ENCODE assay signal across 32 mouse cellular contexts in the genomic region with DNA sequence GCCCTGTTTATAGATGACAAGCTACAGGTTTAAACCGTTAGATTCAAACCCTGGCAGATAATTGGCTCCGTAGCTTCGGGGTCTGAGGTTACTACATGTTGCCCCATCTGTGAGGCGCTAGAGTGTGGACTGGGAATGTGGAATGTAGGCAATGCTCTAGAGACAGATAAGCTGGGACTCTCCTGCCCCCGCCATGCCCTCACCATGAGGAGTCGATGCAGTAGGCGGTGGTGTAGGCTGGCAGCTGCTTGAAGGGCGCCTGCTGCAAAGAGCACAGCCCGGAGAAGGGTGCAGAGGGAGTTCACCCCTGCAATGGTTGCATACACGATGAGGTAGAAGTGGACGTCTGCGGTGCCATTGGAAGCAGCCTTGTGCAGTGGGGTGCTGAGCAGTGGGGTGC. TPM values are rescaled to one million over a fixed set of nuclear protein-coding genes. Genes with fewer than 3 reads are reported as not detected.
DNase-seq lines count a peak whose midpoint lies in the region; ATAC-seq lines count a peak whose summit lies in the region.
"Had no signal": no experiment of that assay in that cellular context is flagged by ENCODE, and none has a peak within 500 bp of the region (broad histone marks: within the 10 kb centered on the region; RNA-seq: fewer than 3 reads in every experiment).

No protein-coding gene starts in this region.

- H3K4me1 ChIP-seq in forebrain, embryonic 13.5 days = no peaks in the 10 kb centered on the region
- H3K4me1 ChIP-seq in forebrain, embryonic 16.5 days (replicated peaks; ENCODE audit: control insufficient read depth, insufficient read depth, low read length) = no peaks in the 10 kb centered on the region
- H3K4me1 ChIP-seq in heart, embryonic 15.5 days (replicated peaks) = peaks cover 8% of the 10 kb centered on the region
- H3K4me1 ChIP-seq in megakaryocyte, embryonic 14.5 days = peaks cover 14% of the 10 kb centered on the region
- H3K4me1 ChIP-seq: embryonic facial prominence, embryonic 15.5 days; forebrain, embryonic 12.5 days; midbrain, embryonic 10.5 days; neural tube, embryonic 15.5 days; stomach, embryonic 15.5 days had no signal

- H3K9ac ChIP-seq in forebrain, embryonic 13.5 days = peak overlapping the region; percentile 38; the same call in 1 of the 2 replicates
- H3K9ac ChIP-seq in forebrain, embryonic 16.5 days (replicated peaks; ENCODE audit: low read depth, low read length) = no peak overlapping the region
- H3K9ac ChIP-seq in heart, embryonic 15.5 days = no peak overlapping the region
- H3K9ac ChIP-seq: embryonic facial prominence, embryonic 15.5 days; forebrain, embryonic 12.5 days; liver, embryonic 14.5 days; neural tube, embryonic 15.5 days; stomach, embryonic 15.5 days had no signal

- DNase-seq in heart, adult 11 months = no peak
- no peak for DNase-seq in spleen, adult 18-20 months
- DNase-seq: adrenal gland, adult 8-10 months; cerebellum, adult 8-10 months; cerebellum, postnatal 25 days; gastrocnemius, postnatal 14 days; kidney, adult 8-10 months; layer of hippocampus, adult 9-11 months; liver; lung, adult 2 months; lung, postnatal 10 days; retina, postnatal 1 day; right cerebral cortex, postnatal 14 days; thymus, postnatal 14 days had no signal

- H3K9me3 ChIP-seq in forebrain, embryonic 13.5 days (replicated peaks) = no peaks in the 10 kb centered on the region
- H3K9me3 ChIP-seq in forebrain, embryonic 16.5 days (ENCODE audit: control insufficient read depth, low read length) = no peaks in the 10 kb centered on the region
- H3K9me3 ChIP-seq in heart, embryonic 15.5 days (replicated peaks) = no peaks in the 10 kb centered on the region
- H3K9me3 ChIP-seq in megakaryocyte, embryonic 14.5 days = no peaks in the 10 kb centered on the region
- H3K9me3 ChIP-seq: embryonic facial prominence, embryonic 10.5 days; embryonic facial prominence, embryonic 15.5 days; forebrain, embryonic 12.5 days; G1E; midbrain, embryonic 10.5 days; neural tube, embryonic 15.5 days; stomach, embryonic 15.5 days had no signal

- ATAC-seq in forebrain, embryonic 13.5 days = no peak
- no peak for ATAC-seq in forebrain, embryonic 16.5 days
- peak; percentile 76; the same call in 1 of the 2 replicates for ATAC-seq in heart, embryonic 15.5 days (replicated peaks; ENCODE audit: insufficient number of reproducible peaks, insufficient read depth, low FRiP score, low read depth)
- no peak for ATAC-seq in megakaryocyte, adult 5-6 weeks (ENCODE audit: poor library complexity, severe bottlenecking)
- ATAC-seq: intestine, embryonic 16.5 days had no signal

- H3K27me3 ChIP-seq in forebrain, embryonic 13.5 days = no peaks in the 10 kb centered on the region
- no peaks in the 10 kb centered on the region for H3K27me3 ChIP-seq in forebrain, embryonic 16.5 days (replicated peaks; ENCODE audit: control insufficient read depth, insufficient read depth, low read length)
- no peaks in the 10 kb centered on the region for H3K27me3 ChIP-seq in heart, embryonic 15.5 days
- H3K27me3 ChIP-seq in megakaryocyte, embryonic 14.5 days (replicated peaks) = peaks cover 5% of the 10 kb centered on the region
- H3K27me3 ChIP-seq: CH12.LX; embryonic facial prominence, embryonic 15.5 days; forebrain, embryonic 12.5 days; neural tube, embryonic 15.5 days; stomach, embryonic 15.5 days had no signal

- no peak overlapping the region for H3K4me3 ChIP-seq in forebrain, embryonic 13.5 days
- H3K4me3 ChIP-seq in forebrain, embryonic 16.5 days (replicated peaks; ENCODE audit: low read length) = no peak overlapping the region
- H3K4me3 ChIP-seq in heart, embryonic 15.5 days = no peak overlapping the region
- peak overlapping the region; percentile 8 for H3K4me3 ChIP-seq in megakaryocyte, embryonic 14.5 days (replicated peaks)
- H3K4me3 ChIP-seq: embryonic facial prominence, embryonic 10.5 days; embryonic facial prominence, embryonic 15.5 days; forebrain, embryonic 12.5 days; midbrain, embryonic 10.5 days; neural tube, embryonic 15.5 days; stomach, embryonic 15.5 days had no signal

- H3K27ac ChIP-seq in forebrain, embryonic 13.5 days = no peak overlapping the region
- H3K27ac ChIP-seq in forebrain, embryonic 16.5 days (ENCODE audit: low read length) = no peak overlapping the region
- 0 out of 2 replicates have a peak overlapping the region, but pooled peaks have one; percentile 35 for H3K27ac ChIP-seq in heart, embryonic 15.5 days
- H3K27ac ChIP-seq: embryonic facial prominence, embryonic 10.5 days; embryonic facial prominence, embryonic 15.5 days; forebrain, embryonic 12.5 days; liver, embryonic 14.5 days; macrophage; midbrain, embryonic 10.5 days; neural tube, embryonic 15.5 days; stomach, embryonic 15.5 days had no signal

- peaks cover 12% of the 10 kb centered on the region; the same call in 1 of the 2 replicates for H3K36me3 ChIP-seq in forebrain, embryonic 13.5 days (ENCODE audit: poor library complexity, severe bottlenecking)
- H3K36me3 ChIP-seq in forebrain, embryonic 16.5 days (ENCODE audit: control insufficient read depth, insufficient read depth) = no peaks in the 10 kb centered on the region
- no peaks in the 10 kb centered on the region for H3K36me3 ChIP-seq in heart, embryonic 15.5 days
- peaks cover 72% of the 10 kb centered on the region for H3K36me3 ChIP-seq in megakaryocyte, embryonic 14.5 days (replicated peaks; ENCODE audit: low read length)
- H3K36me3 ChIP-seq: forebrain, embryonic 12.5 days; stomach, embryonic 15.5 days had no signal

- H3K4me2 ChIP-seq in forebrain, embryonic 13.5 days = no peak overlapping the region
- no peak overlapping the region for H3K4me2 ChIP-seq in forebrain, embryonic 16.5 days (ENCODE audit: low read length)
- H3K4me2 ChIP-seq in heart, embryonic 15.5 days = no peak overlapping the region
- H3K4me2 ChIP-seq: embryonic facial prominence, embryonic 15.5 days; forebrain, embryonic 12.5 days; neural tube, embryonic 15.5 days; stomach, embryonic 15.5 days had no signal

- 87% methylated on average over 12 of the region's 12 CpGs for WGBS in forebrain, embryonic 13.5 days
- WGBS in forebrain, embryonic 16.5 days = 86% methylated on average over 12 of the region's 12 CpGs
- 39% methylated on average over 12 of the region's 12 CpGs for WGBS in heart, embryonic 15.5 days

RNA-seq across cellular contexts. Expression of a gene that starts 12.6 kb away (rescaled TPM):
- 2.6 and 2.9 TPM in 2 replicates for polyA plus RNA-seq in forebrain, embryonic 13.5 days (2015; fragmentation: Nextera tagmentation; extraction: Ambion mirVana)
- 8.6 and 13.0 TPM in 2 replicates for polyA plus RNA-seq in forebrain, embryonic 16.5 days (2015; fragmentation: Nextera tagmentation; extraction: Ambion mirVana)
- 0.49 and 1.7 TPM in 2 replicates for polyA plus RNA-seq in heart, embryonic 15.5 days (2015; fragmentation: Nextera tagmentation; extraction: Ambion mirVana)
- not detected in 2 replicates for polyA plus RNA-seq in megakaryocyte, embryonic 14.5 days (2012; ENCODE audit: insufficient read depth, low replicate concordance)
- not detected in 2 replicates for total RNA-seq in megakaryocyte, adult 5-6 weeks (2015)
- not detected in 2 replicates for total RNA-seq in megakaryocyte, adult 5-6 weeks (2017)
- total RNA-seq: hematopoietic stem cell, adult 5-6 weeks; monocyte, adult 5-6 weeks had no signal
- polyA plus RNA-seq: G1E, macrophage had no signal

RNA-seq across cellular contexts. Expression of a gene that starts 18.3 kb away (rescaled TPM):
- 6.3 and 6.4 TPM in 2 replicates for polyA plus RNA-seq in forebrain, embryonic 13.5 days (2015; fragmentation: Nextera tagmentation; extraction: Ambion mirVana)
- polyA plus RNA-seq in forebrain, embryonic 16.5 days (2015; fragmentation: Nextera tagmentation; extraction: Ambion mirVana) = 7.2 and 8.1 TPM in 2 replicates
- 4.3 and 4.6 TPM in 2 replicates for polyA plus RNA-seq in heart, embryonic 15.5 days (2015; fragmentation: Nextera tagmentation; extraction: Ambion mirVana)
- polyA plus RNA-seq in megakaryocyte, embryonic 14.5 days (2012; ENCODE audit: insufficient read depth, low replicate concordance) = 6.4 and 13.4 TPM in 2 replicates
- 0.87 and 1.8 TPM in 2 replicates for total RNA-seq in megakaryocyte, adult 5-6 weeks (2015)
- total RNA-seq in megakaryocyte, adult 5-6 weeks (2017) = 2.2 and 5.4 TPM in 2 replicates

RNA-seq across cellular contexts. Expression of a gene that starts 27.0 kb away (rescaled TPM):
- 36.9 and 38.9 TPM in 2 replicates for polyA plus RNA-seq in forebrain, embryonic 13.5 days (2015; fragmentation: Nextera tagmentation; extraction: Ambion mirVana)
- polyA plus RNA-seq in forebrain, embryonic 16.5 days (2015; fragmentation: Nextera tagmentation; extraction: Ambion mirVana) = 31.4 and 35.5 TPM in 2 replicates
- polyA plus RNA-seq in heart, embryonic 15.5 days (2015; fragmentation: Nextera tagmentation; extraction: Ambion mirVana) = 39.5 and 44.9 TPM in 2 replicates
- polyA plus RNA-seq in megakaryocyte, embryonic 14.5 days (2012; ENCODE audit: insufficient read depth, low replicate concordance) = 42.7 and 59.0 TPM in 2 replicates
- total RNA-seq in megakaryocyte, adult 5-6 weeks (2015) = 5.4 and 9.9 TPM in 2 replicates
- total RNA-seq in megakaryocyte, adult 5-6 weeks (2017) = 9.8 and 15.7 TPM in 2 replicates

RNA-seq across cellular contexts. Expression of a gene that starts 56.5 kb away (rescaled TPM):
- 4.9 and 5.8 TPM in 2 replicates for polyA plus RNA-seq in forebrain, embryonic 13.5 days (2015; fragmentation: Nextera tagmentation; extraction: Ambion mirVana)
- 9.6 and 12.6 TPM in 2 replicates for polyA plus RNA-seq in forebrain, embryonic 16.5 days (2015; fragmentation: Nextera tagmentation; extraction: Ambion mirVana)
- 0.47 and 0.94 TPM in 2 replicates for polyA plus RNA-seq in heart, embryonic 15.5 days (2015; fragmentation: Nextera tagmentation; extraction: Ambion mirVana)
- polyA plus RNA-seq in megakaryocyte, embryonic 14.5 days (2012; ENCODE audit: insufficient read depth, low replicate concordance) = 3.6 and 5.3 TPM in 2 replicates
- 0.34 and 1.2 TPM in 2 replicates for total RNA-seq in megakaryocyte, adult 5-6 weeks (2015)
- total RNA-seq in megakaryocyte, adult 5-6 weeks (2017) = 0.33 TPM in 1 of 2 replicates, not detected in the other
- total RNA-seq: hematopoietic stem cell, adult 5-6 weeks; monocyte, adult 5-6 weeks had no signal
- polyA plus RNA-seq: macrophage had no signal
